Mouse (Mus musculus): Measurements from ENCODE around the gene Tspan14.

The Tspan14 gene

DNA sequence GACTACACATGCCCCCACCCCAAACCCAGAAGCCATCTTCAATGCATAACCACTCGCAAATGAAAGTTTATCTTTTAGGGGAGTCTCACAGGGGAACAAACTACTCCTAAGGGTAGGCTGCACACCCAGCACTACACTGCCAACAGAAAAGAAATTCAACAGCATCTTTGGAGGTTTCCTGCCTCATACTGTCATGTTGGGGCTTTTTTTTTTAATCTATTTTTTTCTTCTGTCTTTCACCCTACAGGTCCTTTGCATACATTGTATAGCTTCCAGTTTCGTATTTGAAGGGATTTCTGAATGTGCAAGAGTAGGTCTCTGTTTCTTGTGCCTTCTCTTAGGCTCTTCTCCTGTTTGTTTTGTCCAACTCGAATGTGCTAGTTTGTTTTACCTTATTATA is 14.3 kb downstream of the Tspan14 start:
- DNase-seq (ENCODE audit: low read depth, low spot score), result no peak

- DNase-seq (ENCODE audit: low read depth, low spot score), result no peak
Measured at GRCm38 (mm10) chr14:40949730-40950614, 16.6 kb downstream of the Tspan14 start.

DNA sequence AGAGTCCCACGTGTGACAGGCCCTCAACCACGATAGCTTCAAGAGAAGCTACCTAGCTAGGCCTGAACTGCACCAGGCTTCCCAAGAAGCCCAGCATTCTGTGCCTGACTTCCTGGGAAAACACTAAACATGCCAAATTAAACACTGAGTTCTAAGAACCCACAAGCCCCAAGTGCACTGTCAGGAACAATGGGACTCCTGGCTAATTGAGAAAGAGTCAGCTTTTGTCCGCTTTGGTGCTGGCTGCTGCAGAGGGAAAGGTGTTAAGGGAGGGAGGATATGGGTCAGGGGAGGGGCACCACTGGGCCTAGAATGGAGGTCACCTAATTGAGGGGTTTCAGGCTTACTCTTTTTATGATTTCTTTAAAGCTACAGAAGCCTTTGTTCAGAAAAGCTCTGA is 17.6 kb downstream of the Tspan14 start:
- DNase-seq (ENCODE audit: low read depth, low spot score), result no peak

DNA sequence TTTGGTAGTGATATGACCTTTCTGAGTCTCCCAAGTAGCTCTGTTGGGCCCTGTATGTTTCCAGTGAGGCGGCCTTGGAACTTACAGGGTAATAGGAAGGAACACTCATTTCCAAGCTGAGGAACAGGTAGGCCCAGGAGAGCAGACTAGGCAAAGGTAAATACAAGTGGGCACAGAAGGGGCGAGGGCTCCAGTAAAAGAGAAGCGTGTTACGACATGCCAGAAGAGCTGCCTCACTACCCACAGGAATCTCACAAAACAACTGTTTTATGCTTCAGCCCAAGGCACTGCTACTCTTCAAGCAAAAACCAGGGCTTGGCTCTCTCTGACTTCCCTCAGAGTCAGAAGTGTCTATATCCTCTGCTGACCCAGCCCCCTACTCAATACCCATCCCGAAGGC is 18.1 kb downstream of the Tspan14 start:
- no peak for DNase-seq (ENCODE audit: low read depth, low spot score)

- DNase-seq (ENCODE audit: low read depth, low spot score), result no peak
Measured at GRCm38 (mm10) chr14:40947431-40948394, 18.9 kb downstream of the Tspan14 start.

GRCm38 (mm10) chr14:40943802-40944201 is 22.8 kb downstream of the Tspan14 start:
- DNase-seq (ENCODE audit: low read depth, low spot score), result no peak

DNA sequence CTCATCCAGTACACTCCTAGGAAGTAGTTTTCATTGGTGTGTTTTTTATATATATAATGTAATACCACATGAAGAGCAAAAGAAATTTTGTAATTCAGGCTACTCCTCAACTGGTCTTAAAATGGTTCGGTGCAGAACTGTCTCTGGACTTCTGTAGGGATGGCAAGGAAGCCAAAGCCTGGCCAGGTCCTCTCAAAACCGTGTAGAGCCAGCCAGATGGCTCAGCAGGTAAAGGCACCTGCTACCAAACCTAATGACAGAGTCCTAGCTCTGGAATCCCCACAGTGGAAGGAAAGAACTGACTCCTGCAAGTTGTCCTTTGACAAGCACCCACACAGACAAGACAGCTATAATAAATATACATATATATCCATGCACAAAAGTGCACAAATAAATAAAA is 24.2 kb downstream of the Tspan14 start:
- no peak for DNase-seq (ENCODE audit: low read depth, low spot score)

DNA sequence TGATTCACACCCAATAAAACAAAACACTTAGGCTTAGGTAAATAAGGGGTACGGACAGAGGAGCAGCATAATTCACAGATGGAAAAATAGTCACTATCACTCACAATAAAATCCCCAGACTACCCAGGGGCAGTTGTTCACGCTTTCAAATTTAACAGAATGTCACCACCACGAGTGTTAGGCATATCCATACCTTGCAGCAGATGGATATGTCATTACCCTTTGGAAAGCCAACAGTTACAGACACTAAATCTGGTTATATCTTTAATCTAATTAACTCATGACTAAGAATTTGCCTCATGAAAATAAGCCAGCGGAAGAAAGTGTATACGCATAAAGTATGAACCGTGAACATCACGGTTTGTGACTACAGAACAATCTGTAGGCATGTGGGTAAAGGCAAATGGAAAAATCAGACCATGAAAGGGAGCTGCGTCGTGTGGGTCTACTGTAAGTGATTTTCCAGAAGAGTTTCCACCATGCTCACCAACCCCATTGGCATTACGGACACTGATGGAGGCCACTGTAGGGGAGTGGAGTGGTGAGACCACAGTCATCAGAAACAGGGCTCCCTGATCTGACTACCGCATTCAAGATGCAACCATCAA is 28.1 kb downstream of the Tspan14 start:
- no peak for DNase-seq (ENCODE audit: low read depth, low spot score)

GRCm38 (mm10) chr14:40937052-40937451 is 29.6 kb downstream of the Tspan14 start:
- no peak for DNase-seq (ENCODE audit: low read depth, low spot score)

GRCm38 (mm10) chr14:40935481-40935880 is 31.1 kb downstream of the Tspan14 start:
- DNase-seq (ENCODE audit: low read depth, low spot score), result no peak

DNA sequence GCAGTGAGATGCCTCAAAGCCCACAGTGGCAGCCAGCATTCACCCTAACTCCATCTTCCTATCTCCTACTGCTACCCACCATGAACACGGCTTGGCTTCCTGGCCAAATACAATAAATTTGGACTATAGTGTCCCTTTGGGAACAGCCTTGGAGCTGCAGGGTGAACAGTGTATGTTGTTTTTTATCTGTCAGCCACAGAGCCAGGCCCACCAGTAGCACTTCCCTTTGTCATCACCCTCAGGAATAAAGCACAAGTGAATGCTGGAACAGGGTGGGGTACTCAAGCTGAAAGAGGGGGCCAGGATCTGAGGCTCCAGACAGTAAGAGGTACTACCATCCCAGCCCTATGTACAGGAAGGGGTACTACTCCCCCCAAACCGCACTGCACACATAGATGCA is 31.6 kb downstream of the Tspan14 start:
- DNase-seq (ENCODE audit: low read depth, low spot score), result no peak

DNA sequence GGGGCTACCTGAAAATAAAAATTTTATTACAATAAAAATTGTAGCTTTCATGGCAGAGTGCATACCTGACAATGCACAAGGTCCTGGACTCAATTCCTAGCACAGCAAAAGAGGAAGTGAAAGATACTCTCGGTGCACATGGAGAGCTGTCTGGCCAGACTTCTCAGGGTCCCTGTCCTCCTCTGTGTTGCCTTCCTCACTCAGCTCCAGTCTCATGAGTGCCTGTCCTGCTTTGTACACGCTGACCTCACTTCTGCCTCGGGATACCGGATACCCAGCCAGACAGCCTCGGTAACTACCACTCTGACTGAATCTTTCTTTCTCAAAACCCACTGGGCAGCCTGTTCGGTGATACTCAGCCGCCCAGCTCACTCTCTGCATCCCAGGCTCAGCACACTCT is 33.3 kb downstream of the Tspan14 start:
- DNase-seq (ENCODE audit: low read depth, low spot score), result no peak

DNA sequence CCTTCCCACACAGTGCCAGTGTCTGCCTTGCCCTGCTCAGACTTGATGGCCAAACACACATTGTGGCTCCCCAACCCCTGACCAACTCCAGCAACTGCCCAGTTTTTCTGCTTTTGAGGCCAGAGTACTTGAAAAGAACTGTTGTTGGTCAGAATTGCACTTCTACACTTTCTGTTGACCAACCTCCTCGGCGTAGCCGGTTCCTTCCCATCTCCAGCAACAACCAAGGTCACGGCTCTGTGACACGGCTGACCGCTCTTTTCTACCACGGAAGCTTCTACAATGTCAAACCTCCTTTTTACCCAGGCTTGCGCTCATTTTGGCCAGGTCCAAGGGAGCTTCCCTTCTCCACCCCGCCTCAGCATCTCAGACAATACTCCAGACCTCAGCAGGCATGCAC is 34.4 kb downstream of the Tspan14 start:
- no peak for DNase-seq (ENCODE audit: low read depth, low spot score)

GRCm38 (mm10) chr14:40931115-40931829 is 35.3 kb downstream of the Tspan14 start:
- no peak for DNase-seq (ENCODE audit: low read depth, low spot score)

DNA sequence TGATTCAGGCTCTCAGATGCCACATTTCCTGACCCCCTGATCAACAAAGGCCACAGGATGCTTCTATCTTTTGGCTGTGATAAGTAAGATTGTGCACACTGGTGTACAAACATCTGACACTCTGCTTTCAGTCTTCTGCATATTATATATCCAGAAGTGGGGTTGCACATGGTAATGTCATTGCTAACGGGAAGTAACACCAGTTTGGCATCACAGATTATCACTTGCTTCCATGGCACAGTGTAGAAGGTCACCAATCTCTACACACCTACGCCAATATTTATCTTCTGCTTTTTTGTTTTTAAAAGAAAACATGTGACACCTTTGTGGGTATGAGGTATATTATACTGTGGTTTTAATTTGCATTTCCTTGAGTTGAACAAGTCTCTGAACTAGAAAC is 36.7 kb downstream of the Tspan14 start:
- DNase-seq (ENCODE audit: low read depth, low spot score), result no peak

DNA sequence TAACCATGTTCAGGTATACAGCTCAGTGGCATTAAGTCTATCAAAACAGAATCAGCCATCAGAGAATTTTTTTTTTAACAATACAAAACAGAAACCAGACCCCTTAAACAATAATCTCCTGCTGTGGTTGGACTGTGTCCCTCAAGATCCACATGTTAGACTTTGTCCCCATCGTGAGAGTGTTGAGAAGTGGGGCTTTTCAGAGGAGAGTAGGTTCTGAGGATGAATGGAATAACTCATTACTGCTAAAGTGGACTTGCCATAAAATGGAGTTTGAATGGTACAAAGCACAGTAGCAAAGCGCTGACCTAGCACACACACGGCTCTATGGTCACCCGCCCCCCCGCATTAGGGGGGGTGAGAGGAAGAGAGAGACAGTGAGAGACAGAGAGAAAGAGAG is 37.7 kb downstream of the Tspan14 start:
- DNase-seq (ENCODE audit: low read depth, low spot score), result no peak

- no peak for DNase-seq (ENCODE audit: low read depth, low spot score)
Measured at GRCm38 (mm10) chr14:40927041-40927440, 39.6 kb downstream of the Tspan14 start.

- no peak for DNase-seq (ENCODE audit: low read depth, low spot score)
Measured at GRCm38 (mm10) chr14:40924378-40925113, 42.1 kb downstream of the Tspan14 start.

- DNase-seq (ENCODE audit: low read depth, low spot score), result no peak
Measured at GRCm38 (mm10) chr14:40921241-40921640, 45.4 kb downstream of the Tspan14 start.

DNA sequence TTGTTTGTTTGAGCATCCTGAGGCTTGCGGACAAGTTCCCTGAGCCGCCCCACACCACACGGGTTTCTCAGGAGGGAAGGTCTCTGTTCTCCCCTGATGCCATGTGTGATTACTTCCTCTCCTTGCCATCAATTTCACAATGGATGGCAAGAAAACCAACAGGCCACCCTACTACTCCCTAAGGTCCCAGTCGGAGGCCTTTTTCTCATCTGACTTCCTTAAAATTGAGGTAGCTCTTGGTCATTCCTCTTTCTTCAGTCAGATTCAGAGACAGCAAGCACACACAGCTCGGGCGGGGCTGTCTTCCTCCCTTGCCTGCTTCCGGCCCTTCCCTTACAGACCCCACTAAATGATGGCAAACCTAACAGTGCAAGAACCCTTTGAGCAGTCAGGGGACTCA is 47.1 kb downstream of the Tspan14 start:
- no peak for DNase-seq (ENCODE audit: low read depth, low spot score)

- no peak for DNase-seq (ENCODE audit: low read depth, low spot score)
Measured at GRCm38 (mm10) chr14:40918477-40918876, 48.1 kb downstream of the Tspan14 start.

All from WW6 (cell line).